Mouse (Mus musculus) cortical plate, adult 2 months (tissue): ENCODE measurements around the gene Gm42791.

Source experiments
- CTCF ChIP-seq: fragments of 200-500 bp; IDR thresholded peaks from 2 replicates; pipeline ENCODE4 v1.5.1; 2011; ENCODE audit warnings: mild to moderate bottlenecking, control low read depth, low read length; ENCODE audit not compliant: insufficient read depth; ENCODE audit errors: extremely low read depth
- POLR2A ChIP-seq: fragments of 200-500 bp; IDR thresholded peaks from 2 replicates; pipeline ENCODE4 v1.6.1; 2011; ENCODE audit warnings: mild to moderate bottlenecking, low read length, control low read depth; ENCODE audit not compliant: insufficient read depth; ENCODE audit errors: extremely low read depth

GRCm38 (mm10) chr5:149031199-149031750 lies 36.3 kb upstream of the Gm42791 start:
- TF ChIP-seq CTCF (no peak), POLR2A (0 out of 2 replicates have a peak, but pooled peaks have one; percentile 39)
